Mouse (Mus musculus): ENCODE results near the gene Ctc1.
"Not testable (repeated sequence)": the region's sequence is repeated elsewhere in the genome, so short reads cannot be mapped to it uniquely, and the experiment has no call there.

Gene Ctc1

DNA sequence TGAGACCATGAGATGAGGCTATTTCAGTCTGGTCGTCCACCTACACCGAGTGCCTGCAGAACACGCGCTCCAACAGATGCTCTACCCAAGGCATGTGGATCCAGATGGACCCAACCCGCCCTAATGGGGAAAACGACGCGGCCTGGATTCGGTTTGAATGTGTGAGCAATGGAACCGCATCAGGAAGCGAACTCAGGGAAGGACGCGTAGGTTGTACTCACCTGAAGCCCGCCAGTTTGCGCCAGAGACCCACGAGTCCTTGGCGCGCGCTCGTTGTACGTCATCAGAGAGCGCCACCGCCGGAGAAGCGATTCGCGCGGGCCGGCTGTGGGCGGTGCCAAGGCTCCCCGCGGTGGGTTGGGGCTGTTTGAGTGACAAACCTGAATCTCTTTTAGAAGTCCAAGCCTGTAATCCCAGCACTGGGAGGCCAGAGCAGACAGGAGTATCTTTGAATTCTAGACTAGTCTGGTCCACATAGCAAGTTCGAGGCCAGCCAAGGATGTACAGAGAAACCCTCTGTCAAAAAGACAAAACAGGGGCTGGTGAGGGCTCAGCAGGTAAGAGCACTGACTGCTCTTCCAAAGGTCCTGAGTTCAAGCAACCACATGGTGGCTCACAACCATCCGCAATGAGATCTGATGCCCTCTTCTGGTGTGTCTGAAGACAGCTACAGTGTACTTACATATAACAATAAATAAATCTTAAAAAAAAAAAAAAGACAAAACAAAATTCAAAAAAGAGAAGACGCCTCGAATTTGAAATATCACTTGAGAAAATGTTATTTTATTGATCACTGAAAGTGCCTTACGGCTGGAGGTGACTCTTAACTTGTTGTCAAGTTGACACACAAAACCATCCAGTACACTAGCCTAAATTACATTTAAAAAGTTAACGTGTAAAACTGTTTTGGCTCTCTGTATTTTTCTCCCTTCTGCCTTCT, 7.3 kb upstream of the Ctc1 start, which contains the start of gene Pfas:
TSS of gene Pfas (minus strand) at position 279 of the 940 bp plus-strand sequence.
- DNase-seq: peak; percentile 90

DNA sequence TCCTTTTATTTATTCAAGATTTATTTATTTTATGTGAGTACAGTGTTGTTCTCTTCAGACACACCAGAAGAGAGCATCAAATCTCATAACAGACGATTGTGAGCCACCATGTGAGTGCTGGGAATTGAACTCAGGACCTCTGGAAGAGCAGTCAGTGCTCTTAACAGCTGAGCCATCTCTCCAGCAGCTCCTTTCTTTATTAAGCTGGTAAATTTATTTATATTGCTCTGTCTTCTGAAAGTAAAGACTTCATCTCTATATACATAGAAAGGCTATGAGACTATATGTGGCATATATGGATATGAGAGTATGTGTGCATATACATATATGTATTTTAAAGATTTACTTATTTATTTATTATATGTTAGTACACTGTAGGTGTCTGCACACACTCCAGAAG, 6.2 kb upstream of the Ctc1 start:
- DNase-seq: no peak

DNA sequence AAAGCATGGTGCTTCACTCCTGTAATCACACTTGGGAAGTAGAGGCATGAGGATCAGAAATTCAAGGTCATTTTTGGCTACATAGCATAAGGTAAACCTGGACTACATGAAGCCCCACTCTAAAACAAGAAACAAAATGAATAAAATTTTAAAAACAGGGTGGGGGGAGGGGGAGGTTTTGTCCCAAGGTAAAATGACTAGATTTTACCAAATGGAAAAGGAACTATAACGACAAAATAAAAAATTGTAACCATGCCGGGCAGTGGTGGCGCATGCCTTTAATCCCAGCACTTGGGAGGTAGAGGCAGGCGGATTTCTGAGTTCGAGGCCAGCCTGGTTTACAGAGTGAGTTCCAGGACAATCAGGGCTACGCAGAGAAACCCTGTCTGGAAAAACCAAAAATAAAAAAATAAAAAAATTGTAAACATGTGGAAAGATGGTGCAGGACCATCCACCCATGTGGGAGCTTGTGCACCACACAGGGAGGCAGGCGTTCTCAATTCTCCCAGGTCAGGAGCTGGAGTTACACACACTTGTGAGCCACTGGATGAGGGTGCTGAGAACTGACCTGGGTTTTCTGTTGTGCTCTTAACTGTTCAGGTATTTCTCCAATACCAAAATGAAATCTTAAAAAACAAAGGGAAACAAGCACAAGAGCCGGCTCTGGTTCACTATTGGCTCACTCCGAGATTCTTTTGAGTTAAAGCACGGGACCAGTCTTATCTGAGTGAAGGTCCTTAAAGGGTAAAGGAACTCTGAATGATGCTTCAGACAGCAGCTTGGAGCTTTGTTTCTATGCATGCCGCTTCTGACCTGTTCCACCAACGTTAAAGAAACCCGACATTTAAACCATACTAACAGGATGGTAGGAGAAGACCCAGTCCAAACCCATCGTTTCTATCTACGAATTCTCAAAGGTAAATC, 5.0 kb upstream of the Ctc1 start:
- DNase-seq: no peak

DNA sequence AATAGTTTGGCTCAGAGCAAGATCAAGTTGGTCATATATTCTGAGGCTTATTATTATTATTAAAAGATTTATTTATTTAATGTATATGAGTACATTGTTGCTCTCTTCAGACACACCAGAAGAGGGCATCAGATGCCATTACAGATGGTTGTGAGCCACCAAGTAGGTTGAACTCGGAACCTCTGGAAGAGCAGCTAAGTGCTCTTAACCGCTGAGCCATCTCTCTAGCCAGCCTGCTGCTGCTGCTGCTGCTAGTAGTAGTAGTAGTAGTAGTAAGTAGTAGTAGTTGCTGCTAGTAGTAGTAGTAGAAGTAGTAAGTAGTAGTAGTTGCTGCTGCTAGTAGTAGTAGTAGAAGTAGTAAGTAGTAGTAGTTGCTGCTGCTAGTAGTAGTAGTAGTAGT, 4.3 kb upstream of the Ctc1 start:
- DNase-seq: not testable (repeated sequence)

DNA sequence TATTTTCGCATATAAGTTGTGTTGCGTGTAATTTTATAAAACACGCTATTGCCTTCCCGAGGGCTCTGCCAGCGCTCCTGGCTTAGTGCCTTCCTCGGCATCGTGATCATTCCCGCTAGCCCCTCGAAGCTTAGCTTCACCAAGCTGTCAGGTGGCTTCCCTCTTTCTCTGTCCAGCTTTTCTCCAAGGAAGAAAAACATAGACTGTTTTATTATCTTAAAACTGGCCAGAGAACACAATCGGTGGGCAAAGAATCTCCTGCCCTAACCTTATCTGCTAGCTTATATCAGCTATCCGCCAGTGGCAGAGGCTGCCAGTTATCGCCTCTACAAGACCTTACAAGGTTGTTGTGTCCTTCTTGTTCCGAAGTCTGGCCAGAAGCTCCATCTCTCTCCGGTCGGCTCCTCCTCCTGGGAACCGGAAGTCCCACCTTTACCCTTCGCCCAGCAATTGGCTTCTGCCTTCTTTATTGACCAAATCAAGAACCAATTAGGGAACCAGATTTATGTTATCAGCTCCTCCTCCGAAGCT, 3.6 kb upstream of the Ctc1 start:
- peak; percentile 80 for DNase-seq

DNA sequence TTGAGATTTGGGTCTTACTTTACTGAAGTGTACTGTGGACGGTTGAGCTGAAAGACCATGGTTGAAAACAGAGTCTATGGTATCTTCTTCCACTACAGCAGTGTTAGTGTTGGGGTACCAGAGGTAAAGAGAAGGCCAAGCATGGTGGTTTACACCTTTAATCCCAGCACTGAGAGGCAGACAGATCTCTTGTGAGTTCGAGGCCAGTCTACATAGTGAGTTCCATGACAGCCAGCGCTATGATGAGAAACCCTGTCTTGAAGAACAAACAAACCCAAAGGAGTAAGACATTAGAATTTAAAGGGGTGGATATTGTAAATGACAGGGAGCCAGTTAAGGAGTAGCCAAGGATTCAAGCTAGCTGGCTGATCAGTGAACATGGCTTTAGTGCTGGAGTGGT, 1.0 kb downstream of the Ctc1 start:
- no peak for DNase-seq

DNA sequence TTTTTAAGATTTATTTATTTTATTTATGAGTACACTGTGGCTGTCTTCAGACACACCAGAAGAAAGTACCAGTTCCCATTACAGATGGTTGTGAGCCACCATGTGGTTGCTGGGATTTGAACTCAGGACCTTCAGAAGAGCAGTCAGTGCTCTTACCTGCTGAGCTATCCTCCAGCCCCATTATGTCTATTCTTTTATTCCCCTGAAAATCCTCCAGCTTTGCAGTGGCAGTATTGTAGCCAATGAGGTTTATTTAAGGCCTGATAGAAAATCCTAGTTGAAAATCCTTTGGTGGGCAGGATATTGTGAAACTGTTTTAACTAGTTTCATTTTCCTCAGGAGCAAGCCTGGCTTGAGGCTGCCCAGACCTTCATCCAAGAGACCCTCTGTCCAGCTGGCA, 5.0 kb downstream of the Ctc1 start:
- DNase-seq: no peak

DNA sequence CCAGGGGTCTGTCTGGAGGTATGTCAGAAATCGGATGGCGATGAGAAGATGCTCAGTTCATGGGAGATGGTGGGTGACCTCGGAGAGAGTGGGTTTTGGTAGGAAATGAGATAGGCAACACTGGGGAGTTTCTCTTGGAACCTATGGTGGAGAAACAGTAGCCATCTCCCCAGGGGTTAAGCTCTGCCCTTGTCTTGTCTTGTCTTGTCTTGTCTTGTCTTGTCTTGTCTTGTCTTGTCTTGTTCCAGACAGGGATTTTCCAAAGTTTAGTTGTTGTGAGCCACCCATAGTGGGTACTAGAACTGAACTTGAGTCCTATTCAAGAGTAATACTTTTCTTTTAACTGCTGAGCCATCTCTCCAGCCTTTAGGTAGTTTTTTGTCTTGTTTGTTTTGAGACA, 10.9 kb downstream of the Ctc1 start:
- DNase-seq: no peak

DNA sequence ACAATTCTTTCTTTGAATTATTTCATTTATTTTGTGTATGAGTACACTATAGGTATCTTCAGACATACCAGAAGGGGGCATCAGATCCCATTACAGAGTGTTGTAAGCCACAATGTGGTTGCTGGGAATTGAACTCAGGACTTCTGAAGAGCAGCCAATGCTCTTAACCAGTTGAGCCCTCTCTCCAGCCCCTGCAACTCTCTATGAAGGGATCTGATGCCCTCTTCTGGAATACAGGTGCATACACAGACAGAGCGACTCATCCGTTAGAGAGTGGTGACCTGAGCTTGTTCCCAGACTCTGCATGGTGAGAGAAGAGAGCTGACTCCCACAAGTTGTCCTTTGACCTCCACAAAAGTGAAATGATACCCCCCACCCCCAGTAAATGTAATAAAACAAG, 13.1 kb downstream of the Ctc1 start:
- no peak for DNase-seq

DNA sequence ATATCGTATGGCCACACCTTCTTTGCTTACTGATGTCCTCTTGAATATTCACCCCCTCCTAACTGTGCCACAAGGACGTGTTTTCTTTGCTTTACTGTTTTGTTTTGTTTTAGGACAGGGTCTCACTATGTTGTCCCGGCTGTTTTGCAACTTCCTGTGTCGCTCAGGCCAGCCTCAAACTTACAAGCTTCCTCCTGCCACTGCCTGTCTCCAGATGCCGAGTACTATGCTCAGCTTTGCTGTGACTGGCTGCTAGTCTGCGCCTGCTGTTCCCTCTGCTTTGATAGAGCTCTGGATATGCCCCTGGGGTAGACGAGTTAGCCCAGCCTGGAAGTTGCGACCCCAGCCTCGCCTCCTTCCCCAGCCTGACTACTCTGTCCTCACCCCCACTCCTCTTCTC, 17.8 kb downstream of the Ctc1 start:
- no peak for DNase-seq

DNA sequence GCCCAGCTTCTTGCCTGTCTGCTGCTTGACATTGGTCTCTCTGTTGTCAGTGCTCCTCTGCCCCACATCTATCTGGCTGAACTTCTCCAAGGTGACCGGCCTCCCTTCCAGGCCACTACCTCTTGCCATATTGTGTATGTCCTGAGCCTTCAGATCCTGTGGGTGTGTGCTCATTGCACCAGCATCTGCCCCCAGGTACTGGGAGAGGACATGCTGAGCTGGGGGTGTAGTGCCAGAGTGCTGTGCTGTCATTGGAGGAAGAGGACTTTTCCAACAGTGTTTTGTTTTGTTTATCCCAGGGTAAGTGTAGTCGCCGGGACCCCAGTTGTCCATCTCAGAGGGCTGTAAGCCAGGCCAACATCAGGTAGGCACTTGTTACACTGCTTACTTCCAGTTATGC, 18.9 kb downstream of the Ctc1 start:
- DNase-seq: no peak

DNA sequence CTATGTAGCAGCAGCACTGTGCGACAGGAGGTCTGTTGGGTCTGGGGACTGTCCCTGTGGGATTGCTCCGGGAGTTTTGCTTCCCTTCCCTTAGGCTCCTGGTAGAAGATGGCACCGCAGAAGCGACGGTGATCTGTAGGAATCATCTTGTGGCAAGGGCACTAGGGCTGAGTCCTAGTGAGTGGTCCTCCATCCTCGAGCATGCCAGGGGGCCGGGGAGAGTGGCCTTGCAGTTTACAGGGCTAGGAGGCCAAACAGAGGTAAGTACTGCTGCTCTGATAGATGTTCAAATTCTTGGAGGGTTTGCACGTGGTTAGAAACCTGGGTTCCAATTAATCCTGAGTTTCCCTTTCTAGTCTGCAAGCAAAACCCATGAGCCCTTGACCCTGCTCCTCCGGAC, 19.7 kb downstream of the Ctc1 start:
- DNase-seq: no peak

DNA sequence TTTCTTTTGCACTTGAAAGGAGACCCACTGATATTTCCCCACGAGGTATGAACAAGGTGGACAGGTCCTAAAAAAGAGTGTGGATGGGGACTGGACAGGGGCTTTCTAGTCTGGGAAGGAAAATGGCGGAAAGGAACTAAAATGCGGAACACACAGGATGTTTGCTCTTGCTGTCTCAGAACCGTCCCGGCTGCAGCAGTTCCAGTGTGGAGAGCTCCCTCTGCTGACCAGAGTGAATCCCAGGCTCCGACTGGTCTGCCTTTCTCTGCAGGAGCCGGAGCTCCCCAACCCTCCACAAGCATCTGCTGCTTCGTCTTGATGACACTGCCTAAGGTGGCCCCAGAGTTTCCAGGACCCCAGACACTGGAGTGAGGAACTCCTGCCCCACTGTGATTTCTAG, 20.1 kb downstream of the Ctc1 start:
- DNase-seq: peak; percentile 87

DNA sequence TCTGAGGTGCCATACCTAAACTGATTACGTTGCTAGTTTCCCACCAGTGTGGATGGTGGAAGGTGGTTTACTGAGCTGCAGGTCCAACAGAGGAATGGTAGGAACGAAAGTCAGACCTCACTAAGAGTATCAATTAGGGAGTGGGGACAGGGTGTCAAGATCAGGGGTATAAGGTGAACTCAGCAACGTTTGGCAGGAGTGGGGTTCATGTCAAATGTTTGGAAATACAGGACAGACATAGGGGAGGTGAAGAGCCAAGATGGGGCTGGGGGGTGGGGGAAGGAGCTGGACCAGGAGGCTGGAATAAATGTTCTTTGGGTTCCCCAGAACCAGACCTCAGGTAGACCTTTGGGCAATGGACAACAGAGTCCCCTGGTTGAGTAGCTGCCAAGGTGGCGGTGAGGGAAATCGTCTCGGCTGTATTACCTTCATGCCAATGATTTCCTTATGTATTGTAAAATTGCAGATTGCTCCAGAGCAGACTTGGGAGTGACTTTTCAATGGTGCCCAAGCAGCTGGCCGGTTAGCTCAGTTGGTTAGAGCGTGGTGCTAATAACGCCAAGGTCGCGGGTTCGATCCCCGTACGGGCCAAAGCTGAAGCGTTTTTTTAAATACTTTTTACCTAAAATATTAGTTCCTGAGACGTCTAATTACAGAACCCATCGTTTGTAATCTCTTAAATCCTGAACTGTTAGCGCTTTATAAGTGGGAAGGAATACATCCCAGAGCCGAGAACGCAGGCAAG, 20.9 kb downstream of the Ctc1 start:
- peak; percentile 90 for DNase-seq

DNA sequence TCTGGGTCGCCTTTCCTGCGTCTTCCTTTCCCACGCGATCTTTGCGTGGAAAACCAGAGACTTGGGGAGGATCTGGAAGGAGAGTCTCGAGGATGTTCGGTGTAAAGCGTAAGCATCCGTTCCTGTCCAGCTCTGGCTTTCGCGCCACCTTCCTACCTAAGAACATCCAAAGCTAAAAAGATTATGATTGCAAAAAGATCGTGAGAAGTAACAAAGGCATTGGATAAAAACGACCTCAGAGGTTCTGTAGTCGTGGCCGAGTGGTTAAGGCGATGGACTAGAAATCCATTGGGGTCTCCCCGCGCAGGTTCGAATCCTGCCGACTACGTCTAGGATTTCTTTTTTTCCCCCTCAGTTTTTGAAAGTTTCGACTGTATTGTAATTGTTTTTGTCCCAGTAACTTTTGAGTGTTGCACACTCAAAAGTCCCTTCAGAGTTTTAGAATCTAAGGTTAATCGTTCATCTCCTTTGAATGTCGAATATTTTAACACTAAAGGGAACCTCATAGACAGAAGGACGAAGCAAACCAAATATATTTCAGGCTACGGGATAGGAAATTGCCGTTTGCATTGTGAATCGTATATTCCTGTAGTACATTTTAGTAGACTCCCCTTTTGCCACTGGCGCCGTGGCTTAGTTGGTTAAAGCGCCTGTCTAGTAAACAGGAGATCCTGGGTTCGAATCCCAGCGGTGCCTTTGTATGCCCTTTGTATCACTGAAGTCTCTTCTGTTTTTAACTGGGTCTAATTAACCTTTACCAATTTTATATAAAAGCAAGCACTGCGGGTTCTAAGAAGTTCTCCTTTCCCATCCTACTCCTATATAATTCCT, 21.7 kb downstream of the Ctc1 start:
- peak; percentile 82 for DNase-seq

DNA sequence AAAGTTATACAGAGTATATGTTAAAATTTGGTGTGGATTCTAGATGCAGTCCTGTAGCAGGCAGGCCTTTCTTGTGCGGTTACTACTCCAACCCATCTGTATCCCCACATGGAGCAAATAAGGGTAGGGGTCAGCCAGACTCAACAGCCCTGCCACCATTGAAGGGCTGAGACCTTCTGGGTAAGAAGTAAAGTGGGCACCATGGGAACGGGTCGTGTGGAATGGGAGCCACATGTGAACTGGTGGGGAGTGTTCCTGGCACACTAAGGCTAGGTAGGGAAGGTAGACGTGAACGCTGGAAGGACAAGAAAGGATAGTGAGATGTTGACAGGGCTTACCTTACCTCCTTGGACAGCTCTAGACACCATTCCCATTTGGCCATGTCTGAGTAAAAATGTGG, 22.5 kb downstream of the Ctc1 start:
- no peak for DNase-seq

DNA sequence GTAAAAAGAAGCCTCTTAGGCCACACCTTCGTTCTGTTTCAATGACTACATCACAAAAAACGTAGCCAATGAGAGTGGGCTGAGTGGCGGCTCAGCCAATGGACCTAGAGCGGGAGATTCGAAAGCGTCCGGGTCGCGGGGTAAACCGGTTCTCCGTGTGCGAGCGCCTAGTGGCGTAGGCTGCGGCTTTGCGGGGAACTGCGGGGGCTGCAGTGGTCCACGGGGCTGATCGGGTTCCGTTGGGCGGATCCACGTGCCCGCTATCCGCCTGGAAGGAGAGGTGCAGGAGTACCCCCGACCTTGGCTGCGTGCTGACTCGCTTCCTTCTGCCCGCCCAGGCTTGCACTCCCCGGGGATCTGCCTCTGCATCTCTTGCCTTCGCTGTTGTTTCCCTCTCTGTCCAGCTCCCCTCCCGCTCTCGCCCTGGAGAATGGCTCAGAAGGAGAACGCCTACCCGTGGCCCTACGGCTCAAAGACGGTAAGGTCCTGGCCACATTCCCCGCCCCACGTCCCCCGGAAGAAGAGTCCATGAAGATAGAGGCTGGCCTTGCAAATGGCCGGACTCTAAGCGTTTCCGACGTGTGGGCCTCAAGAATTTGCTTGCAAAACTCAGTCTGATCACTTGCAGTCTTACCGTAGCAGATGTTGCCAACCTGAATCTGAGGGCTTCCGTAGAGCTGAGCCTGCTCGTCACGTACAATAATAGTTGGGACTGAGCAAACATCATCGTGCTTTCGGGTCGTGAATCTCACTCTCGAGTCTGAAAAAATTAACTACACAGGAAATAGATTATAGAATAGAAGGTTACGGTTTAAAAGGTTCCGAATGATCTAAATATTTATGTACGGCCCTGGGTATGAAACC, 30.1 kb downstream of the Ctc1 start, which contains the start of gene Aurkb:
TSS of gene Aurkb (plus strand) at position 117 of the 864 bp plus-strand sequence.
- peak; percentile 61 for DNase-seq

DNA sequence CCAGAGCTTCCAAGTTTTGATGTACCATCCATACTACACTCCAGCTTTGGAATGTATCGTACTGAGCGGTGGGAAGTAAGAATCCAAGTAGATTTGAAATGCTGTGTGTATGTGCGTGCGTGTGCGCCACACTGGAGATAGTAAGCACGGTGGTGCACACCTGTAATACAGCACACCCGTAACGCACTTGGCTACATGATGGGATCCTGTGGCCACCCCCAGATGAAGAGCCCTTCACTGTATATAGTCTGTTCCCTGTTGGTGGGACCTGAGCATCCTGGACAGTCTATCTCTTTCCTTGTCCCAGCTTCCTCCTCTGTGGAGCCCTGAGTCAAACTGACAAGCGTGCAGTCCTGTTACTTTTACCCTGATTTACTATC, 30.7 kb downstream of the Ctc1 start:
- DNase-seq: no peak

DNA sequence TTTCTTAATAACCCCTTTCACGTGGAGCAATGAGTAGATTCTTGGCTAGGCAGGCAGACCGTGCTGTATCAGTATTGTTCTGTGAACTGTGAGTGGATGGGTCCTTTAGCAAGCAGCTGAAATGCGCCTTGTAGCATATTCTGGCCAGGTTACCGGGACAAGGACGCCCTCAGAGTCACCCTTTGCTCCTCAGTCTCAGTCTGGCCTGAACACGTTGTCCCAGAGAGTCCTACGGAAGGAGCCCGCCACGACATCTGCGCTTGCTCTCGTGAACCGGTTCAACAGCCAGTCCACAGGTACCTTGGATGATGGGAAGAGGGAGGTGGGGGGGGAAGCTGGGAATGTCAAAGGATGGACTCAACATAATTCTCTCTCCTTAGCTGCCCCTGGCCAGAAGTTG, 31.9 kb downstream of the Ctc1 start:
- DNase-seq: no peak

DNA sequence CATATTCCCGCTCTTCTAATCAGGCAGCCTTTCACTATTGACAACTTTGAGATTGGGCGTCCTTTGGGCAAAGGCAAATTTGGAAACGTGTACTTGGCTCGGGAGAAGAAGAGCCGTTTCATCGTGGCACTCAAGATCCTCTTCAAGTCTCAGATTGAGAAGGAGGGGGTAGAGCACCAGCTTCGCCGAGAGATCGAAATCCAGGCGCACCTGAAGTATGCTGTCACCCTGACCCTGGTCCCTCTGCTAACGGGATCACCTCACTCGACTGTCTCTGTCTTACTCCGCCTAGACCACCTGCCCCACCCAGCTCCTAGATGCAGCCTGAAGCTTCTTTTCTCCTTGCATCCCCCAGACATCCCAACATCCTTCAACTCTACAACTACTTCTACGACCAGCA, 32.4 kb downstream of the Ctc1 start:
- DNase-seq: no peak

DNA sequence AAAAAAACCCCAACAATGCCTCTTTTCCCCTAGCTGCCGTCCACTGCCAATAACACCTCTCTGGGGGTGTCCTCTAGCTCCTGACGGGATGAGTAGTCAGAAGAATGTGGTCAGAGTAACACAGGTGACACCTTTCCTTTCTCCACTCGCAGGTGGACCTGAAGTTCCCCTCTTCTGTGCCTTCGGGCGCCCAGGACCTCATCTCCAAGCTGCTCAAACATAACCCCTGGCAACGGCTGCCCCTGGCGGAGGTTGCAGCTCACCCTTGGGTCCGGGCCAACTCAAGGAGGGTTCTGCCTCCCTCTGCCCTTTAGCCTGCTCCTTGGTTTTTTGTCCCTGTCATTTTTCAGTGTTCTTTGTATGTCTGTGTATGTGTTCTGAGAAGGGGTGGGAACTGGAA, 35.0 kb downstream of the Ctc1 start:
- DNase-seq: no peak

Data from cerebellum, adult 11 months (tissue).